Mouse (Mus musculus): ENCODE results near the gene Coq7. TPM values are rescaled to one million over a fixed set of nuclear protein-coding genes. Genes with fewer than 3 reads are reported as not detected.

Gene Coq7
- total and polyA plus RNA-seq, 3 experiments, result 59.5 to 66.2 TPM; not detected in 1

- H3K9ac ChIP-seq (ENCODE audit: control insufficient read depth, low read depth, low read length, poor library complexity, severe bottlenecking), result no peak overlapping the region
- H3K27ac ChIP-seq (ENCODE audit: control insufficient read depth, low read depth, low read length), result no peak overlapping the region
- no peaks in the 10 kb centered on the region for H3K79me2 ChIP-seq (ENCODE audit: control insufficient read depth, insufficient read depth, low read length, poor library complexity)
- no peak for DNase-seq (ENCODE audit: low read depth, low spot score)
- H3K36me3 ChIP-seq (ENCODE audit: control insufficient read depth in 1 of 2, insufficient read depth in 2 of 2, low read length in 2 of 2), result no peaks in the 10 kb centered on the region
- TF ChIP-seq UBTF (IDR thresholded peaks at IDR 0.05; ENCODE audit: borderline replicate concordance, insufficient read depth, low read depth, low read length) (no peak), ETS1 (IDR thresholded peaks at IDR 0.05; ENCODE audit: low read depth, low read length) (no peak)
- H3K4me3 ChIP-seq (ENCODE audit: control insufficient read depth in 1 of 2, insufficient read depth in 1 of 2, low read depth in 2 of 2, low read length in 2 of 2), result no peak overlapping the region
- no peaks in the 10 kb centered on the region for H3K9me3 ChIP-seq (replicated peaks; ENCODE audit: insufficient read depth, low read length)
- no peaks in the 10 kb centered on the region for H3K4me1 ChIP-seq (ENCODE audit: control insufficient read depth in 1 of 2, insufficient read depth in 2 of 2, low read length in 2 of 2)
- H3K27me3 ChIP-seq (ENCODE audit: control insufficient read depth in 1 of 2, insufficient read depth in 2 of 2, low read length in 2 of 2), result no peaks in the 10 kb centered on the region
Observed at GRCm38 (mm10) chr7:118572039-118572438, 38.9 kb upstream of the Coq7 start.

- Histone ChIP-seq H3K79me2 (ENCODE audit: control insufficient read depth, insufficient read depth, low read length, poor library complexity) (no peaks in the 10 kb centered on the region), H3K27ac (ENCODE audit: control insufficient read depth, low read depth, low read length) (no peak overlapping the region), H3K27me3 (ENCODE audit: control insufficient read depth in 1 of 2, insufficient read depth in 2 of 2, low read length in 2 of 2) (no peaks in the 10 kb centered on the region), H3K4me3 (ENCODE audit: control insufficient read depth in 1 of 2, insufficient read depth in 1 of 2, low read depth in 2 of 2, low read length in 2 of 2) (no peak overlapping the region), H3K4me1 (ENCODE audit: control insufficient read depth in 1 of 2, insufficient read depth in 2 of 2, low read length in 2 of 2) (no peaks in the 10 kb centered on the region), H3K36me3 (ENCODE audit: control insufficient read depth in 1 of 2, insufficient read depth in 2 of 2, low read length in 2 of 2) (no peaks in the 10 kb centered on the region), H3K9ac (ENCODE audit: control insufficient read depth, low read depth, low read length, poor library complexity, severe bottlenecking) (no peak overlapping the region), H3K9me3 (replicated peaks; ENCODE audit: insufficient read depth, low read length) (no peaks in the 10 kb centered on the region)
- TF ChIP-seq GATA1 (IDR thresholded peaks at IDR 0.05; ENCODE audit: low read depth, low read length), result no peak
- no peak for TF ChIP-seq TAL1 (IDR thresholded peaks at IDR 0.05; ENCODE audit: low read length)
- TF ChIP-seq HCFC1 (IDR thresholded peaks at IDR 0.05; ENCODE audit: low read depth, low read length), result no peak
- no peak for TF ChIP-seq MYB (IDR thresholded peaks at IDR 0.05; ENCODE audit: low read depth, low read length)
- TF ChIP-seq TBP (IDR thresholded peaks at IDR 0.05; ENCODE audit: low read depth, low read length), result no peak
- TF ChIP-seq ZKSCAN1 (IDR thresholded peaks at IDR 0.05; ENCODE audit: low read depth, low read length), result no peak
- TF ChIP-seq ZNF384 (IDR thresholded peaks at IDR 0.05; ENCODE audit: low read depth, low read length), result no peak
- no peak for TF ChIP-seq CHD2 (IDR thresholded peaks at IDR 0.05; ENCODE audit: low read length)
- TF ChIP-seq POLR2A (IDR thresholded peaks at IDR 0.05; ENCODE audit: control insufficient read depth in 1 of 2, insufficient read depth in 1 of 2, low read depth in 1 of 2, low read length in 2 of 2, poor library complexity in 1 of 2), result no peak
- TF ChIP-seq GABPA (IDR thresholded peaks at IDR 0.05; ENCODE audit: low read depth, low read length), result no peak
- no peak for TF ChIP-seq JUND (IDR thresholded peaks at IDR 0.05; ENCODE audit: low read depth, low read length)
- TF ChIP-seq KAT2A (conservative IDR thresholded peaks at IDR 0.05; ENCODE audit: low read depth, low read length), result no peak
- no peak for TF ChIP-seq SIN3A (IDR thresholded peaks at IDR 0.05; ENCODE audit: low read length)
- TF ChIP-seq MAX (IDR thresholded peaks at IDR 0.05; ENCODE audit: low read length), result no peak
- no peak for TF ChIP-seq ELF1 (IDR thresholded peaks at IDR 0.05; ENCODE audit: low read depth, low read length)
- TF ChIP-seq USF1 (IDR thresholded peaks at IDR 0.05; ENCODE audit: low read depth, low read length), result no peak
- TF ChIP-seq MYC (IDR thresholded peaks at IDR 0.05; ENCODE audit: low read depth, low read length), result no peak
- no peak for TF ChIP-seq POLR2AphosphoS2 (IDR thresholded peaks at IDR 0.05; ENCODE audit: low read length)
- no peak for TF ChIP-seq SMC3 (IDR thresholded peaks at IDR 0.05; ENCODE audit: low read depth, low read length)
- TF ChIP-seq MXI1 (IDR thresholded peaks at IDR 0.05; ENCODE audit: low read depth, low read length), result no peak
- DNase-seq (ENCODE audit: low read depth, low spot score), result no peak
Observed at GRCm38 (mm10) chr7:118571350-118571749, 38.2 kb upstream of the Coq7 start.
